Mouse (Mus musculus) liver, embryonic 11.5 days (tissue): Measurements from ENCODE around the gene F8a. TPM values are rescaled to one million over a fixed set of nuclear protein-coding genes. Genes with fewer than 3 reads are reported as not detected.
"Not testable (repeated sequence)": the region's sequence is repeated elsewhere in the genome, so short reads cannot be mapped to it uniquely, and the experiment has no call there.

Experiments used
- ATAC-seq: fragments of 200-750 bp; cut with Nextera tagmentation; replicated peaks from 2 replicates; pipeline ENCODE4 v1.8.0; 2017; ENCODE audit warnings: moderate number of reproducible peaks, mild to moderate bottlenecking, moderate TSS enrichment, moderate library complexity; ENCODE audit not compliant: low FRiP score
- DNase-seq: peaks from one replicate; pipeline ENCODE4 v3.0.0-alpha.2; 2017; ENCODE audit warnings: low spot score
- H3K27ac ChIP-seq: fragments of 300-500 bp; sonication (generic); 2 replicates; pipeline ENCODE4 v1.5.1; 2014; ENCODE audit warnings: mild to moderate bottlenecking, low read depth, low read length, control low read depth
- H3K27me3 ChIP-seq: fragments of 300-500 bp; sonication (generic); replicated peaks from 2 replicates; pipeline ENCODE4 v1.6.1; 2014; ENCODE audit warnings: low read length, mixed read lengths; ENCODE audit not compliant: control insufficient read depth, insufficient read depth
- H3K36me3 ChIP-seq: fragments of 300-500 bp; sonication (generic); 2 replicates; pipeline ENCODE4 v1.6.1; 2014; ENCODE audit warnings: mild to moderate bottlenecking, low read length, moderate library complexity, mixed read lengths; ENCODE audit not compliant: control insufficient read depth, insufficient read depth
- H3K4me1 ChIP-seq: fragments of 300-500 bp; sonication (generic); replicated peaks from 2 replicates; pipeline ENCODE4 v1.6.1; 2014; ENCODE audit warnings: low read length, mixed read lengths; ENCODE audit not compliant: control insufficient read depth, insufficient read depth
- H3K4me2 ChIP-seq: fragments of 300-500 bp; sonication (generic); 2 replicates; pipeline ENCODE4 v1.6.1; 2014; ENCODE audit warnings: mild to moderate bottlenecking, control low read depth, moderate library complexity
- H3K4me3 ChIP-seq: fragments of 300-500 bp; sonication (generic); 2 replicates; pipeline ENCODE4 v1.5.1; 2014; ENCODE audit warnings: low read depth, low read length, control low read depth
- H3K9ac ChIP-seq: fragments of 300-500 bp; sonication (generic); 2 replicates; pipeline ENCODE4 v1.6.1; 2014; ENCODE audit warnings: low read depth, low read length, control low read depth
- H3K9me3 ChIP-seq: fragments of 300-500 bp; sonication (generic); 2 replicates; pipeline ENCODE4 v1.6.1; 2016; ENCODE audit warnings: low read length, inconsistent platforms, mixed read lengths; ENCODE audit not compliant: control insufficient read depth
- WGBS: fragments of 180-500 bp; shearing (Covaris S2); extraction: QIAGEN DNeasy Blood & Tissue Kit; methylation state at CpG from one replicate; pipeline ENCODE4 v1.1.7; 2014; 5-methylcytosine and 5-hydroxymethylcytosine counted together
- polyA plus RNA-seq: library from polyadenylated mRNA; unstranded; fragments of >200 nt; fragmentation: Nextera tagmentation; extraction: Ambion mirVana; gene quantifications from 2 replicates; pipeline ENCODE4 v1.2.1, GENCODE M21; 2014

Gene F8a
- polyA plus RNA-seq, 1 experiment from 2014 or later = 6.5 TPM

DNA sequence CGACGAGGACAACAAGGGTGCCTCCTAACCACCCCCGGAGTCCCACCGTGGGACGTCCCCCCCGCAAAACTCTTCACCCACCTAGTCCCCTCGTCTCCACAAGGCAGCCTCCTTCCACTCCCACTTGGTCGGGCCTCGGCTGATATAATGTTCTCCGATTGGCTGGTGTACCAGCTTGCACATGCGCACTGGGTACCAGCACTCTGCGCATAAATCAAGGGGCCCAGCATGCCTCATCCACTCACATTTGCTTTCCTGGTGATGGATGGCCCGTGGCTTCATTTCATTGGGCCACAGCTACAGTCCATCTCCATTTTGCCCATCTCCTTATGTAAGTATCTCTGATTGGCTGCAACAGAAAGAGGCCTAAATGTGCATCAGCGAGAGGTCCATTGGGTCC is 37.2 kb downstream of the F8a start, which contains the start of gene Xlr3c:
TSS of gene Xlr3c (minus strand) at position 121 of the 400 bp plus-strand sequence.
- H3K9me3 ChIP-seq, H3K9ac ChIP-seq, H3K4me3 ChIP-seq, H3K27me3 ChIP-seq, H3K4me1 ChIP-seq, H3K36me3 ChIP-seq, ATAC-seq, DNase-seq, H3K27ac ChIP-seq, H3K4me2 ChIP-seq: not testable (repeated sequence)
- WGBS = 83% methylated on average over 14 of the region's 14 CpGs

Other genes starting within 250 kb of the F8a start
- 2.0 and 2.4 TPM in 2 replicates for gene Zfp185, start 241.0 kb upstream of the F8a start, polyA plus RNA-seq
- not detected in 2 replicates for gene Pnma5, start 191.2 kb upstream of the F8a start, polyA plus RNA-seq
- gene Pnma3, start 163.5 kb upstream of the F8a start, polyA plus RNA-seq = not detected in 2 replicates
- 1.2 and 1.9 TPM in 2 replicates for gene Xlr4a, start 145.8 kb upstream of the F8a start, polyA plus RNA-seq
- gene Xlr3a, start 131.2 kb upstream of the F8a start, polyA plus RNA-seq = 4.3 and 4.5 TPM in 2 replicates
- 0.13 TPM in 1 of 2 replicates, not detected in the other for gene Gm14685, start 111.2 kb upstream of the F8a start, polyA plus RNA-seq
- gene Xlr5b, start 79.5 kb upstream of the F8a start, polyA plus RNA-seq = not detected in 2 replicates
- not detected in 2 replicates for gene DXBay18, start 78.8 kb upstream of the F8a start, polyA plus RNA-seq
- gene Spin2d, start 51.3 kb upstream of the F8a start, polyA plus RNA-seq = not detected in 2 replicates
- gene Xlr3b, start 36.1 kb upstream of the F8a start, polyA plus RNA-seq = 5.2 and 8.1 TPM in 2 replicates
- 3.3 and 3.8 TPM in 2 replicates for gene Xlr4b, start 14.0 kb upstream of the F8a start, polyA plus RNA-seq
- gene Xlr4c, start 14.8 kb downstream of the F8a start, polyA plus RNA-seq = 0.53 and 1.2 TPM in 2 replicates
- gene Xlr3c, start 37.1 kb downstream of the F8a start, polyA plus RNA-seq = not detected in 2 replicates
- gene Xlr5a, start 64.7 kb downstream of the F8a start, polyA plus RNA-seq = not detected in 2 replicates
- gene Xlr5c, start 64.7 kb downstream of the F8a start, polyA plus RNA-seq = not detected in 2 replicates
- gene Gm45015, start 108.5 kb downstream of the F8a start, polyA plus RNA-seq = not detected in 2 replicates
- gene Zfp275, start 114.3 kb downstream of the F8a start, polyA plus RNA-seq = 8.4 TPM in 2 replicates
- not detected in 2 replicates for gene Gm18336, start 170.4 kb downstream of the F8a start, polyA plus RNA-seq
- gene Zfp92, start 182.8 kb downstream of the F8a start, polyA plus RNA-seq = 0.06 TPM in 1 of 2 replicates, not detected in the other
- gene Trex2, start 207.1 kb downstream of the F8a start, polyA plus RNA-seq = not detected in 2 replicates
- 66.2 and 67.8 TPM in 2 replicates for gene Haus7, start 230.8 kb downstream of the F8a start, polyA plus RNA-seq